Mouse (Mus musculus): ENCODE results near the gene Fermt3. TPM values are rescaled to one million over a fixed set of nuclear protein-coding genes. Genes with fewer than 3 reads are reported as not detected.

The Fermt3 gene
- total RNA-seq, 2 experiments from 2014 or later: 3.6 to 5.0 TPM

GRCm38 (mm10) chr19:6951381-6951968 is 67.8 kb downstream of the Fermt3 start:
- no peak for TF ChIP-seq CTCF (conservative IDR thresholded peaks at IDR 0.05)

GRCm38 (mm10) chr19:6950613-6951153 is 68.6 kb downstream of the Fermt3 start:
- no peak for TF ChIP-seq CTCF (conservative IDR thresholded peaks at IDR 0.05)
- Histone ChIP-seq H3K27ac (peak overlapping the region; percentile 97), H3K4me3 (peak overlapping the region; percentile 66)
- peak; percentile 63 for DNase-seq (ENCODE audit: low spot score in 2 of 2)

More at GRCm38 (mm10) chr19:6951381-6951968, 67.8 kb downstream of the Fermt3 start:
- DNase-seq (ENCODE audit: low spot score in 2 of 2): peak; percentile 92 to 97
- H3K4me3 ChIP-seq: peak overlapping the region; percentile 66
- H3K27ac ChIP-seq: peak overlapping the region; percentile 97

- TF ChIP-seq CTCF (conservative IDR thresholded peaks at IDR 0.05): no peak
- no peak for DNase-seq (ENCODE audit: low spot score in 2 of 2)
- Histone ChIP-seq H3K4me3 (peak overlapping the region; percentile 66), H3K27ac (peak overlapping the region; percentile 97; the same call in 1 of the 2 replicates)
These were observed 69.3 kb downstream of the Fermt3 start for GRCm38 (mm10) chr19:6949951-6950350.

DNA sequence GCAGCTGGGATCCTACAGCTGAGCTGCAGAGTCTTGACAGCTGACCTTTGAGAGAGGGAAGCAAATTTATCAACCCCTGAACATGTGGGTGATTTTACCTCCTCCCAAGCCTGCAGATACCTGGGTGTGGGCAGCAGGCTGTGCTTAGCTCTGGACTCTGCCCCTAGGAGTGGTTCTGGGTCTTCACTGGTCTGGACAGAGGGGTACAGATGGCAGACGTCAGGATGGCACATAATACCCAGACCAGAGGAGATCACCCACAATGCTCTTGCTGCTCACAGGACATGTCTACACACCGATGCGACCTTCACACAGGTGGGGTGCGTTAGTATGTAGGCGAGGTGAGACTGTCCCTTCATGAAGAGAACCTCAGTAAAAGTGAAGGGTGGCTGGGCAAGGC is 69.7 kb downstream of the Fermt3 start:
- no peak for TF ChIP-seq CTCF (conservative IDR thresholded peaks at IDR 0.05)
- no peak overlapping the region for H3K4me3 ChIP-seq
- H3K27ac ChIP-seq: no peak overlapping the region
- DNase-seq (ENCODE audit: low spot score in 2 of 2): no peak

Other genes with a start within 250 kb of the Fermt3 start
- 10 to 100 TPM; 38.3 to 39.1 TPM for gene Rps6ka4, start 178.8 kb downstream of the Fermt3 start, total RNA-seq (2021)
- 10 to 100 TPM; 14.6 to 15.7 TPM for gene Ccdc88b, start 161.3 kb downstream of the Fermt3 start, total RNA-seq (2021)
- gene Trmt112, start 109.8 kb downstream of the Fermt3 start, total RNA-seq (2021): 10 to 100 TPM; 48.4 to 49.3 TPM
- 100 to 1,000 TPM; 361 to 395 TPM for gene Prdx5, start 109.4 kb downstream of the Fermt3 start, total RNA-seq (2021)
- 10 to 100 TPM; 56.9 to 63.4 TPM for gene Esrra, start 97.7 kb downstream of the Fermt3 start, total RNA-seq (2021)
- 10 to 100 TPM; 10.8 to 12.5 TPM for gene Catsperz, start 94.1 kb downstream of the Fermt3 start, total RNA-seq (2021)
- gene Kcnk4, start 85.0 kb downstream of the Fermt3 start, total RNA-seq (2021): 10 to 100 TPM; 15.3 to 18.2 TPM
- gene Bad, start 77.6 kb downstream of the Fermt3 start, total RNA-seq (2021): 10 to 100 TPM; 43.1 to 43.8 TPM
- gene Gpr137, start 77.0 kb downstream of the Fermt3 start, total RNA-seq (2021): 100 to 1,000 TPM in 1 of 2 experiments, 10 to 100 TPM in 1; 100.0 to 105 TPM
- 10 to 100 TPM; 68.2 to 71.4 TPM for gene Ppp1r14b, start 44.5 kb downstream of the Fermt3 start, total RNA-seq (2021)
- 10 to 100 TPM; 14.8 to 17.4 TPM for gene Plcb3, start 43.0 kb downstream of the Fermt3 start, total RNA-seq (2021)
- gene Fkbp2, start 39.0 kb downstream of the Fermt3 start, total RNA-seq (2021): 10 to 100 TPM; 81.1 to 83.7 TPM
- 10 to 100 TPM; 85.2 to 88.0 TPM for gene Vegfb, start 31.8 kb downstream of the Fermt3 start, total RNA-seq (2021)
- 10 to 100 TPM; 26.1 to 27.6 TPM for gene Dnajc4, start 26.9 kb downstream of the Fermt3 start, total RNA-seq (2021)
- gene Nudt22, start 23.4 kb downstream of the Fermt3 start, total RNA-seq (2021): 10 to 100 TPM; 13.2 to 15.5 TPM
- gene Trpt1, start 23.3 kb downstream of the Fermt3 start, total RNA-seq (2021): 10 to 100 TPM; 17.4 to 19.2 TPM
- gene Stip1, start 20.5 kb upstream of the Fermt3 start, total RNA-seq (2021): 100 to 1,000 TPM; 179 to 195 TPM
- 10 to 100 TPM; 20.3 to 22.4 TPM for gene Macrod1, start 37.3 kb upstream of the Fermt3 start, total RNA-seq (2021)
- gene Flrt1, start 86.3 kb upstream of the Fermt3 start, total RNA-seq (2021): 10 to 100 TPM; 17.9 to 19.5 TPM
- 100 to 1,000 TPM; 299 TPM for gene Otub1, start 186.8 kb upstream of the Fermt3 start, total RNA-seq (2021)
- 1,000 to 10,000 TPM in 1 of 2 experiments, 100 to 1,000 TPM in 1; 959 to 1,016 TPM for gene Cox8a, start 198.1 kb upstream of the Fermt3 start, total RNA-seq (2021)
- 10 to 100 TPM; 34.2 to 38.1 TPM for gene Naa40, start 221.7 kb upstream of the Fermt3 start, total RNA-seq (2021)
- 10 to 100 TPM; 17.0 to 18.2 TPM for gene Rcor2, start 247.9 kb upstream of the Fermt3 start, total RNA-seq (2021)